Mouse (Mus musculus): ENCODE data around the gene Hist1h2ag. TPM values are rescaled to one million over a fixed set of nuclear protein-coding genes. Genes with fewer than 3 reads are reported as not detected.

Hist1h2ag gene
- polyA plus RNA-seq, 2 experiments, result 54.6 to 56.7 TPM

DNA sequence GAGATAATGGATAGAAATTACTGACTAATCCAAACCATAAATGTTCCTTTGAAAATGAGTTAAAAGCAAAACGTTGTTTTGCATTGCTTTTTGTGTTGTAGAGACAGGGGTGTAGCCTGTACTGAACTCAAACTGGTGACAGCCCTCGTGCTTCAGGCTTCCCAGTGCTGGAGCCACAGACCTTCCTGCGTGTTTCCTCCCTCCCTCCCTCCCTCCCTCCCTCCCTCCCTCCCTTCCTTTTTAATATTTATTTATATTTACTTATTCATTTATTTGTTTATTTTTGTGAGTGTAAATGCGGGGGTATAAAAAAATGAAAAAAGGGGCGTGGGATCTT is 8.7 kb upstream of the Hist1h2ag start:
- peak overlapping the region; percentile 50 for H3K9ac ChIP-seq (ENCODE audit: low read depth, low read length, severe bottlenecking)
- no peaks in the 10 kb centered on the region for H3K9me3 ChIP-seq (ENCODE audit: control insufficient read depth, low read length)
- no peak for ATAC-seq (ENCODE audit: low FRiP score, low read depth)
- no peak overlapping the region for H3K27ac ChIP-seq (replicated peaks; ENCODE audit: low read depth, low read length)
- TF ChIP-seq POLR2A (IDR thresholded peaks at IDR 0.05; ENCODE audit: borderline replicate concordance, extremely low read depth, insufficient read depth, insufficient read length), result no peak
- no peaks in the 10 kb centered on the region for H3K27me3 ChIP-seq (ENCODE audit: control insufficient read depth, insufficient read depth, low read length)
- WGBS, result 13% methylated on average over 5 of the region's 5 CpGs
- H3K4me2 ChIP-seq (replicated peaks; ENCODE audit: low read depth, low read length, severe bottlenecking), result peak overlapping the region; percentile 59
- no peak for DNase-seq (ENCODE audit: low spot score)
- 0 out of 2 replicates have a peak, but pooled peaks cover 3% of the 10 kb centered on the region for H3K4me1 ChIP-seq (ENCODE audit: control insufficient read depth, insufficient read depth, low read length)
- no peaks in the 10 kb centered on the region for H3K36me3 ChIP-seq (ENCODE audit: control insufficient read depth, insufficient read depth, low read length)
- peak overlapping the region; percentile 46 for H3K4me3 ChIP-seq (replicated peaks; ENCODE audit: low read length)

DNA sequence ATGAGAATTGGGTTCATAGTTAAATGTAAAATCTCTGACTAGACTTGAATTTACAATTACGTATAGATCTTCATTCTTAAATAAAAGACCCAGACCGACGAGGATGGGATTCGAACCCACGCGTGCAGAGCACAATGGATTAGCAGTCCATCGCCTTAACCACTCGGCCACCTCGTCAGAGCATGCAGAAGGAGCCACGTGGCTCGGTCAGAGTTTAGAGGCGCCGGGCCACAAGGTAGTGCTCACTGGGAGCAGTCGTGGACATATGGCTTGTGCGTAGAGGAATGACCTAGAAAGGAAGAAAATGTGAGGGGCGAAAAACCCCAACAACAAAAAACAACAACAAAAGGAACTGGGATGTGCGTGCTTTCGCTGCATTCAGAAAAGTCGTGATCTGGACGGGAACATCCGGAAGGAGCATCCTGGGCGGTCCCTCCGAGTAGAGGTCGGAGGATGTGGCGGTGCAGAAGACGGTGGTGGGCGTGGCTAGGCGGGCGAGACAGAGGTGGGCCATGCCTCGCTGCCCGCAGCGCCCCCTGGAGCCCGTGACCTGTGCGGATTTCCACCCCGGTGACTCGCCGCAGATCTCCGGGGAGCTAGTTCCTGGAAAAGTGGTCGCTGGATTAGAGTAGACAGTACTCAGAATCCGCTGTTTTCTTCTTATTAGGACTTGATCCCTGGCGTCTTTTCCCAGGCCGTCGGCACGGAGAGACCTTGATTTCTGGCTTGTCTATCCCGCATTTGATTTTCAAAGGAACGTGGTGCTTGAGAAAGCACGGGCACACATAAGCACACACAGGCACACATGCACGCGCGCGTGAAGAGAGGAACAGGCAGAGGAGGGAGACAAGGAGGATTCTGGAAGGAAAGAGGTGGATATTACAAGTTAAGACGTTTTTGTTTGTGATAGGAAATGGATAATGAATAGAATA is 8.1 kb upstream of the Hist1h2ag start:
- DNase-seq (ENCODE audit: low spot score) (peak; percentile 91), ATAC-seq (ENCODE audit: low FRiP score, low read depth) (peak; percentile 93)
- Histone ChIP-seq H3K4me2 (replicated peaks; ENCODE audit: low read depth, low read length, severe bottlenecking) (peak overlapping the region; percentile 59), H3K9ac (ENCODE audit: low read depth, low read length, severe bottlenecking) (peak overlapping the region; percentile 50), H3K36me3 (ENCODE audit: control insufficient read depth, insufficient read depth, low read length) (no peaks in the 10 kb centered on the region), H3K27me3 (ENCODE audit: control insufficient read depth, insufficient read depth, low read length) (no peaks in the 10 kb centered on the region), H3K9me3 (ENCODE audit: control insufficient read depth, low read length) (no peaks in the 10 kb centered on the region), H3K4me3 (replicated peaks; ENCODE audit: low read length) (peak overlapping the region; percentile 46), H3K4me1 (ENCODE audit: control insufficient read depth, insufficient read depth, low read length) (0 out of 2 replicates have a peak, but pooled peaks cover 3% of the 10 kb centered on the region), H3K27ac (replicated peaks; ENCODE audit: low read depth, low read length) (peak overlapping the region; percentile 79)
- WGBS, result under 1% methylated on average over 52 of the region's 52 CpGs
- 0 out of 2 replicates have a peak, but pooled peaks have one; percentile 12 for TF ChIP-seq POLR2A (IDR thresholded peaks at IDR 0.05; ENCODE audit: borderline replicate concordance, extremely low read depth, insufficient read depth, insufficient read length)

DNA sequence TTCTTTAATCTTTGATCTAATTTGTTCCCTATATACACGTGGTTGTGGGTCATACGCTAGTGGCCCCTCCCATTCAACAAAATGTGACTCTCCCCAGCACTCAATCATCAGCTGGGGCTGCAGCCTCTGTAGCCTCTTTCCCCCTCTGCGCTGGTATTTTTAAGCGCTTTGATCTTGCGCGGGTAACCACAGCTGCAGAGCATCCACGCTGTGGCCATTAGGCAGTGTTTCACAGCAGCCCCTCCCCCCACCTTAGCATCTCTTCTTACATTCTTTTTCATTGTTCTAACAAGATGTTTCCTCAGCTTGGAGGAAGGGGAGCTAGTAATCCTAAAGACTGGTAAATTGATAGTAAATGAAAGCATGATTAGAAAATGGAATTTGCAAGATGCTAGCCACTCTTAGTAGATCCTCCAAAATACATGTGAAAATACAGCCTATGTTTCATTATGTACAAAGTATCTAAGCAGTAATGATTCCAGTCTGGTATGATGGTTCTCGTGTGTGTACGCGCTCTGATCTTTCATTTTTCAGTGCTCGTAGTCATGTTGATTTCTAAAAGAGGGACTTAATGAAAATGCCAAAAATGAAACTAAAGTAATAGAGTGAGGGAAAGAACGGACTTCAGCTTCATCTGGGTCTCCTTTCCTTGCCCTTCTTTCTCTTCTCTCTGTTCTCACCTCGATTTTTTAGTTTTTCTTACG is 7.1 kb upstream of the Hist1h2ag start:
- Histone ChIP-seq H3K4me1 (ENCODE audit: control insufficient read depth, insufficient read depth, low read length) (0 out of 2 replicates have a peak, but pooled peaks cover 3% of the 10 kb centered on the region), H3K9ac (ENCODE audit: low read depth, low read length, severe bottlenecking) (peak overlapping the region; percentile 50), H3K4me3 (replicated peaks; ENCODE audit: low read length) (peak overlapping the region; percentile 46), H3K9me3 (ENCODE audit: control insufficient read depth, low read length) (no peaks in the 10 kb centered on the region), H3K27ac (replicated peaks; ENCODE audit: low read depth, low read length) (peak overlapping the region; percentile 79), H3K27me3 (ENCODE audit: control insufficient read depth, insufficient read depth, low read length) (no peaks in the 10 kb centered on the region), H3K36me3 (ENCODE audit: control insufficient read depth, insufficient read depth, low read length) (no peaks in the 10 kb centered on the region), H3K4me2 (replicated peaks; ENCODE audit: low read depth, low read length, severe bottlenecking) (peak overlapping the region; percentile 59)
- WGBS, result under 1% methylated on average over 14 of the region's 14 CpGs
- ATAC-seq (ENCODE audit: low FRiP score, low read depth) (peak; percentile 24), DNase-seq (ENCODE audit: low spot score) (peak; percentile 81)
- no peak for TF ChIP-seq POLR2A (IDR thresholded peaks at IDR 0.05; ENCODE audit: borderline replicate concordance, extremely low read depth, insufficient read depth, insufficient read length)

DNA sequence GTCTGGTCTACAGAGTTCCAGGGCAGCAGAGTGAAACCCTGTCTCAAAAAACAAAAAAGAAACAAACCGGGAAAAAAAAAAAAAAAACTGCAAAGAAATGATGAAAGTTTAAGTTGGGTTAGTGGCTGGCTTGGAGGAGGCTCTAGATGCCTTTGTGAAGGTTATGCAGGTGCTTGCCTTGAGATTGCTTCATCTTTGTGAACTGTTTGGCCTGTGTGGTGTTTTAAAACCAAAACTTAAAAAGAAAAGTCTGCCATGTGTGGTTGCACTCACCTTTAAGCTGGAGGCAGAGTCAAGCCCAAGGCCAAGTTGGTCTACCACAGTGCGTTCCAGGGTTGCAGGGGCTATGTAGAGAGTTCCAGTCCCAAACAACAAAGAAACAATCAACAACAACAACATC is 6.3 kb upstream of the Hist1h2ag start:
- H3K27ac ChIP-seq (replicated peaks; ENCODE audit: low read depth, low read length), result no peak overlapping the region
- WGBS, result 85% methylated on average over 2 of the region's 2 CpGs

DNA sequence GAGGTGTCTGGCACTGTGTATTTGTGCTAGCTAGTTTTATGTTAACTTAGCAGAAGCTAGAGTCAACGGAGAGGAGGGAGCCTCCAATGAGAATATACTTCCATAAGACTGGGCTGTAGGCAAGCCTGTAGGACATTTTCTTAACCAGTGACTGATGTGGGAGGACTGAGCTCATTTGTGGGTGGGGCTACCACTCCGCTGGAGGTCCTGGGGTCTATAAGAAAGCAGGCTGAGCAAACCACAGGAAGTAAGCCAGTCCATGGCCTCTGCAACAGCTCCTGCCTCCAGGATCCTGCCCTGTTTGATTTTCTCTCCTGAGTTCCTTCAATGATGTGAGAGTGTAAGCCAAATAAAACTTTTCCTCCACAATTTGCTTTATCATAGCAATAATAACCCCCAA is 2.6 kb upstream of the Hist1h2ag start:
- Histone ChIP-seq H3K9me3 (ENCODE audit: control insufficient read depth, low read length) (no peaks in the 10 kb centered on the region), H3K4me2 (replicated peaks; ENCODE audit: low read depth, low read length, severe bottlenecking) (no peak overlapping the region)

More for the DNA sequence above, 6.3 kb upstream of the Hist1h2ag start:
- H3K9ac ChIP-seq (ENCODE audit: low read depth, low read length, severe bottlenecking), result no peak overlapping the region
- ATAC-seq (ENCODE audit: low FRiP score, low read depth), result no peak
- no peaks in the 10 kb centered on the region for H3K9me3 ChIP-seq (ENCODE audit: control insufficient read depth, low read length)
- H3K27me3 ChIP-seq (ENCODE audit: control insufficient read depth, insufficient read depth, low read length), result no peaks in the 10 kb centered on the region
- H3K4me2 ChIP-seq (replicated peaks; ENCODE audit: low read depth, low read length, severe bottlenecking), result no peak overlapping the region
- H3K36me3 ChIP-seq (ENCODE audit: control insufficient read depth, insufficient read depth, low read length), result no peaks in the 10 kb centered on the region
- peaks cover 9% of the 10 kb centered on the region; the same call in 1 of the 2 replicates for H3K4me1 ChIP-seq (ENCODE audit: control insufficient read depth, insufficient read depth, low read length)
- TF ChIP-seq POLR2A (IDR thresholded peaks at IDR 0.05; ENCODE audit: borderline replicate concordance, extremely low read depth, insufficient read depth, insufficient read length), result no peak
- no peak for DNase-seq (ENCODE audit: low spot score)
- H3K4me3 ChIP-seq (replicated peaks; ENCODE audit: low read length), result no peak overlapping the region

More for the DNA sequence above, 2.6 kb upstream of the Hist1h2ag start:
- WGBS, result 53% methylated on average over 2 of the region's 2 CpGs
- Histone ChIP-seq H3K36me3 (ENCODE audit: control insufficient read depth, insufficient read depth, low read length) (no peaks in the 10 kb centered on the region), H3K4me1 (ENCODE audit: control insufficient read depth, insufficient read depth, low read length) (peaks cover 14% of the 10 kb centered on the region; the same call in 1 of the 2 replicates), H3K9ac (ENCODE audit: low read depth, low read length, severe bottlenecking) (no peak overlapping the region), H3K4me3 (replicated peaks; ENCODE audit: low read length) (no peak overlapping the region), H3K27me3 (ENCODE audit: control insufficient read depth, insufficient read depth, low read length) (no peaks in the 10 kb centered on the region), H3K27ac (replicated peaks; ENCODE audit: low read depth, low read length) (no peak overlapping the region)
- no peak for DNase-seq (ENCODE audit: low spot score)
- no peak for ATAC-seq (ENCODE audit: low FRiP score, low read depth)
- no peak for TF ChIP-seq POLR2A (IDR thresholded peaks at IDR 0.05; ENCODE audit: borderline replicate concordance, extremely low read depth, insufficient read depth, insufficient read length)

Data from limb, embryonic 14.5 days (tissue).